Mouse (Mus musculus) MEL (cell line): ENCODE measurements around the gene Galnt6. TPM values are rescaled to one million over a fixed set of nuclear protein-coding genes. Genes with fewer than 3 reads are reported as not detected.

Experiments
- DNase-seq: peaks from one replicate; pipeline ENCODE4 v3.0.0; 2011; ENCODE audit warnings: low read depth, low spot score
- H3K27ac ChIP-seq: 2 replicates; pipeline ENCODE4 v1.5.1; 2012; ENCODE audit warnings: low read depth, mild to moderate bottlenecking, control low read depth, low read length, moderate library complexity; ENCODE audit not compliant: control insufficient read depth
- H3K27me3 ChIP-seq, 2 experiments: fragments of 150-350 bp in 1 of 2; sonication (generic) in 1 of 2; 2 replicates each; pipeline ENCODE4 v1.6.1; 2012; ENCODE audit warnings: low read length in 2 of 2, mild to moderate bottlenecking in 2 of 2, improper control_type of control experiment in 1 of 2, moderate library complexity in 1 of 2; ENCODE audit not compliant: insufficient read depth in 2 of 2, control insufficient read depth in 1 of 2
- H3K36me3 ChIP-seq, 2 experiments: 2 replicates each; pipeline ENCODE4 v1.6.1; 2012 to 2014; ENCODE audit warnings: low read length in 2 of 2, improper control_type of control experiment in 1 of 2, inconsistent platforms in 1 of 2, mild to moderate bottlenecking in 1 of 2; ENCODE audit not compliant: insufficient read depth in 2 of 2, control insufficient read depth in 1 of 2
- H3K4me1 ChIP-seq, 2 experiments: fragments of 150-350 bp in 1 of 2; sonication (generic) in 1 of 2; 2 replicates each; pipeline ENCODE4 v1.6.1; 2012; ENCODE audit warnings: low read length in 2 of 2, improper control_type of control experiment in 1 of 2, mild to moderate bottlenecking in 1 of 2; ENCODE audit not compliant: insufficient read depth in 2 of 2, control insufficient read depth in 1 of 2
- H3K4me3 ChIP-seq, 2 experiments: fragments of 150-350 bp in 1 of 2; sonication (generic) in 1 of 2; 2 replicates each; pipeline ENCODE4 v1.5.1; 2012; ENCODE audit warnings: low read depth in 2 of 2, low read length in 2 of 2, mild to moderate bottlenecking in 2 of 2, moderate library complexity in 2 of 2, control low read depth in 1 of 2, improper control_type of control experiment in 1 of 2; ENCODE audit not compliant: control insufficient read depth in 1 of 2, insufficient read depth in 1 of 2
- H3K79me2 ChIP-seq: 2 replicates; pipeline ENCODE4 v1.6.1; 2012; ENCODE audit warnings: mild to moderate bottlenecking, low read length, moderate library complexity; ENCODE audit not compliant: control insufficient read depth, poor library complexity, insufficient read depth
- H3K9ac ChIP-seq: 2 replicates; pipeline ENCODE4 v1.6.1; 2012; ENCODE audit warnings: low read depth, mild to moderate bottlenecking, control low read depth, low read length, moderate library complexity; ENCODE audit not compliant: control insufficient read depth, poor library complexity, severe bottlenecking
- H3K9me3 ChIP-seq: fragments of 150-350 bp; sonication (generic); replicated peaks from 2 replicates; pipeline ENCODE4 v1.6.1; 2012; ENCODE audit warnings: mild to moderate bottlenecking, low read length, improper control_type of control experiment, moderate library complexity; ENCODE audit not compliant: insufficient read depth
- CHD1 ChIP-seq: IDR thresholded peaks from 2 replicates; pipeline ENCODE4 v1.6.1; 2012; ENCODE audit warnings: low read depth, mild to moderate bottlenecking, inconsistent platforms, low read length, improper control_type of control experiment
- CHD2 ChIP-seq: IDR thresholded peaks from 2 replicates; pipeline ENCODE4 v1.6.1; 2011; ENCODE audit warnings: low read length, improper control_type of control experiment
- CTCF ChIP-seq, 3 experiments: IDR thresholded peaks in 2 of 3; conservative IDR thresholded peaks in 1 of 3; 2 replicates each; pipeline ENCODE4 v1.5.1; 2011 to 2012; ENCODE audit warnings: low read length in 3 of 3, low read depth in 2 of 3, mild to moderate bottlenecking in 2 of 3, improper control_type of control experiment in 1 of 3, inconsistent platforms in 1 of 3, mixed read lengths in 1 of 3, moderate library complexity in 1 of 3; ENCODE audit not compliant: control insufficient read depth in 1 of 3, insufficient read depth in 1 of 3, poor library complexity in 1 of 3, severe bottlenecking in 1 of 3
- E2F4 ChIP-seq: IDR thresholded peaks from 2 replicates; pipeline ENCODE4 v1.6.1; 2011; ENCODE audit warnings: low read depth, low read length, improper control_type of control experiment, borderline replicate concordance
- ELF1 ChIP-seq: IDR thresholded peaks from 2 replicates; pipeline ENCODE4 v1.6.1; 2014; ENCODE audit warnings: low read depth, mild to moderate bottlenecking, inconsistent platforms, low read length, improper control_type of control experiment, moderate library complexity
- EP300 ChIP-seq, 2 experiments: IDR thresholded peaks; 2 replicates each; pipeline ENCODE4 v1.6.1; 2011; ENCODE audit warnings: improper control_type of control experiment in 2 of 2, low read length in 2 of 2, low read depth in 1 of 2, mild to moderate bottlenecking in 1 of 2
- ETS1 ChIP-seq: IDR thresholded peaks from 2 replicates; pipeline ENCODE4 v1.6.1; 2012; ENCODE audit warnings: low read depth, mild to moderate bottlenecking, inconsistent platforms, low read length, improper control_type of control experiment, moderate library complexity
- GABPA ChIP-seq: IDR thresholded peaks from 2 replicates; pipeline ENCODE4 v1.6.1; 2012; ENCODE audit warnings: low read depth, mild to moderate bottlenecking, inconsistent platforms, low read length, improper control_type of control experiment, moderate library complexity
- GATA1 ChIP-seq: IDR thresholded peaks from 2 replicates; pipeline ENCODE4 v1.6.1; 2011; ENCODE audit warnings: low read depth, low read length, improper control_type of control experiment
- HCFC1 ChIP-seq: IDR thresholded peaks from 2 replicates; pipeline ENCODE4 v1.6.1; 2012; ENCODE audit warnings: low read depth, mild to moderate bottlenecking, inconsistent platforms, low read length, improper control_type of control experiment, moderate library complexity
- JUND ChIP-seq: IDR thresholded peaks from 2 replicates; pipeline ENCODE4 v1.6.1; 2011; ENCODE audit warnings: low read depth, mild to moderate bottlenecking, improper control_type of control experiment, low read length
- KAT2A ChIP-seq: conservative IDR thresholded peaks from 2 replicates; pipeline ENCODE4 v1.6.1; 2012; ENCODE audit warnings: low read depth, low read length, improper control_type of control experiment, inconsistent platforms
- MAFK ChIP-seq: IDR thresholded peaks from 2 replicates; pipeline ENCODE4 v1.6.1; 2011; ENCODE audit warnings: low read depth, mild to moderate bottlenecking, low read length, improper control_type of control experiment, borderline replicate concordance
- MAX ChIP-seq: IDR thresholded peaks from 2 replicates; pipeline ENCODE4 v1.6.1; 2011; ENCODE audit warnings: low read length, improper control_type of control experiment
- MAZ ChIP-seq: IDR thresholded peaks from 2 replicates; pipeline ENCODE4 v1.6.1; 2012; ENCODE audit warnings: low read depth, mild to moderate bottlenecking, inconsistent platforms, low read length, improper control_type of control experiment
- MEF2A ChIP-seq: IDR thresholded peaks from 2 replicates; pipeline ENCODE4 v1.6.1; 2014; ENCODE audit warnings: low read depth, mild to moderate bottlenecking, inconsistent platforms, low read length, improper control_type of control experiment; ENCODE audit not compliant: poor library complexity, insufficient replicate concordance, severe bottlenecking; ENCODE audit errors: extremely low read depth
- MXI1 ChIP-seq: IDR thresholded peaks from 2 replicates; pipeline ENCODE4 v1.6.1; 2011; ENCODE audit warnings: mild to moderate bottlenecking, low read depth, low read length, improper control_type of control experiment
- MYB ChIP-seq: IDR thresholded peaks from 2 replicates; pipeline ENCODE4 v1.6.1; 2011; ENCODE audit warnings: mild to moderate bottlenecking, low read depth, low read length, improper control_type of control experiment
- MYC ChIP-seq: IDR thresholded peaks from 2 replicates; pipeline ENCODE4 v1.6.1; 2011; ENCODE audit warnings: low read depth, mild to moderate bottlenecking, low read length, improper control_type of control experiment, moderate library complexity
- NELFE ChIP-seq: IDR thresholded peaks from 2 replicates; pipeline ENCODE4 v1.6.1; 2011; ENCODE audit warnings: low read depth, low read length, improper control_type of control experiment
- NRF1 ChIP-seq: IDR thresholded peaks from 2 replicates; pipeline ENCODE4 v1.6.1; 2014; ENCODE audit warnings: low read depth, mild to moderate bottlenecking, inconsistent platforms, low read length, improper control_type of control experiment, moderate library complexity; ENCODE audit not compliant: poor library complexity, insufficient read depth, severe bottlenecking
- POLR2A ChIP-seq, 2 experiments: IDR thresholded peaks; 2 replicates each; pipeline ENCODE4 v1.6.1; 2011 to 2012; ENCODE audit warnings: low read length in 2 of 2, mild to moderate bottlenecking in 2 of 2, control low read depth in 1 of 2, improper control_type of control experiment in 1 of 2, low read depth in 1 of 2, moderate library complexity in 1 of 2; ENCODE audit not compliant: control insufficient read depth in 1 of 2, insufficient read depth in 1 of 2, poor library complexity in 1 of 2
- POLR2AphosphoS2 ChIP-seq: IDR thresholded peaks from 2 replicates; pipeline ENCODE4 v1.6.1; 2011; ENCODE audit warnings: low read length, improper control_type of control experiment
- POLR2AphosphoS5 ChIP-seq: IDR thresholded peaks from 2 replicates; pipeline ENCODE4 v1.6.1; 2012; ENCODE audit warnings: low read depth, borderline replicate concordance, mild to moderate bottlenecking, inconsistent platforms, low read length, moderate library complexity, mixed read lengths
- RCOR1 ChIP-seq: IDR thresholded peaks from 2 replicates; pipeline ENCODE4 v1.6.1; 2012; ENCODE audit warnings: low read depth, mild to moderate bottlenecking, inconsistent platforms, low read length, improper control_type of control experiment
- SIN3A ChIP-seq: IDR thresholded peaks from 2 replicates; pipeline ENCODE4 v1.6.1; 2012; ENCODE audit warnings: low read length, improper control_type of control experiment, inconsistent platforms
- SMC3 ChIP-seq: IDR thresholded peaks from 2 replicates; pipeline ENCODE4 v1.6.1; 2011; ENCODE audit warnings: low read depth, low read length, improper control_type of control experiment
- TAL1 ChIP-seq: IDR thresholded peaks from 2 replicates; pipeline ENCODE4 v1.6.1; 2012; ENCODE audit warnings: mild to moderate bottlenecking, inconsistent platforms, low read length, moderate library complexity, mixed read lengths
- TBP ChIP-seq: IDR thresholded peaks from 2 replicates; pipeline ENCODE4 v1.8.0; 2011; ENCODE audit warnings: low read depth, low read length, improper control_type of control experiment
- TCF12 ChIP-seq: IDR thresholded peaks from 2 replicates; pipeline ENCODE4 v1.6.1; 2014; ENCODE audit warnings: low read depth, mild to moderate bottlenecking, inconsistent platforms, low read length, improper control_type of control experiment, moderate library complexity
- UBTF ChIP-seq: IDR thresholded peaks from 2 replicates; pipeline ENCODE4 v1.6.1; 2012; ENCODE audit warnings: low read depth, mild to moderate bottlenecking, inconsistent platforms, low read length, improper control_type of control experiment, moderate library complexity, borderline replicate concordance; ENCODE audit not compliant: insufficient read depth
- USF1 ChIP-seq: IDR thresholded peaks from 2 replicates; pipeline ENCODE4 v1.6.1; 2014; ENCODE audit warnings: low read depth, mild to moderate bottlenecking, inconsistent platforms, low read length, improper control_type of control experiment, moderate library complexity
- USF2 ChIP-seq, 2 experiments: IDR thresholded peaks; 2 replicates each; pipeline ENCODE4 v1.6.1; 2011 to 2012; ENCODE audit warnings: improper control_type of control experiment in 2 of 2, low read length in 2 of 2, borderline replicate concordance in 1 of 2, inconsistent platforms in 1 of 2, low read depth in 1 of 2, mild to moderate bottlenecking in 1 of 2; ENCODE audit not compliant: insufficient read depth in 1 of 2
- ZC3H11A ChIP-seq: IDR thresholded peaks from 2 replicates; pipeline ENCODE4 v1.6.1; 2012; ENCODE audit warnings: low read depth, mild to moderate bottlenecking, inconsistent platforms, low read length, improper control_type of control experiment
- ZKSCAN1 ChIP-seq: IDR thresholded peaks from 2 replicates; pipeline ENCODE4 v1.6.1; 2012; ENCODE audit warnings: low read depth, mild to moderate bottlenecking, inconsistent platforms, low read length, improper control_type of control experiment, moderate library complexity
- ZMIZ1 ChIP-seq: IDR thresholded peaks from 2 replicates; pipeline ENCODE4 v1.6.1; 2012; ENCODE audit warnings: low read depth, mild to moderate bottlenecking, inconsistent platforms, low read length, improper control_type of control experiment, moderate library complexity
- polyA plus RNA-seq, 2 experiments: library from polyadenylated mRNA; stranded (reverse) in 1 of 2; unstranded in 1 of 2; fragments of >175 nt in 1 of 2; fragments of >200 nt in 1 of 2; gene quantifications; 2 replicates each; pipeline versions ENCODE4 v1.2.1 to v1.2.4; 2012; ENCODE audit warnings: low replicate concordance in 2 of 2, low read depth in 1 of 2; ENCODE audit not compliant: insufficient read length in 2 of 2, insufficient read depth in 1 of 2, missing spikeins in 1 of 2
- total RNA-seq: library from RNA; depleted of rRNA; stranded (reverse); fragments of 300-350 nt; gene quantifications from 2 replicates; pipeline ENCODE4 v1.2.3, GENCODE M21; 2012

Galnt6 gene
- total and polyA plus RNA-seq, 3 experiments, result 16.1 to 17.0 TPM; not detected in 1

- H3K9ac ChIP-seq, result peak overlapping the region; percentile 77
- H3K4me1 ChIP-seq, result peaks cover 23 to 35% of the 10 kb centered on the region in 2 experiments
- peak overlapping the region; percentile 67 to 71 for H3K4me3 ChIP-seq
- peak; percentile 57; the same call in 1 of the 2 replicates for TF ChIP-seq KAT2A
- peak; percentile 75; the same call in 1 of the 2 replicates for TF ChIP-seq MAFK
- TF ChIP-seq POLR2AphosphoS2, result peak; percentile 93
- peak; percentile 66; the same call in 1 of the 2 replicates for TF ChIP-seq ZMIZ1
- TF ChIP-seq MAZ, result peak; percentile 68; the same call in 1 of the 2 replicates
- no peak for TF ChIP-seq ZC3H11A
- no peak; the same call in 1 of the 2 replicates for TF ChIP-seq CHD2
- peak; percentile 93 for TF ChIP-seq SIN3A
- TF ChIP-seq MAX, result peak; percentile 95
- peak; percentile 70 for TF ChIP-seq HCFC1
- peak; percentile 97 for TF ChIP-seq ETS1
- peak in 1 of 2 experiments; percentile 54; a peak in 1 of 4 replicates for TF ChIP-seq POLR2A (IDR thresholded peaks at IDR 0.05; ENCODE audit: control insufficient read depth in 1 of 2, insufficient read depth in 1 of 2, low read depth in 1 of 2, low read length in 2 of 2, poor library complexity in 1 of 2)
- no peak; a peak in 1 of 6 replicates for TF ChIP-seq CTCF (IDR thresholded peaks at IDR 0.05 in 2 of 3, conservative IDR thresholded peaks at IDR 0.05 in 1 of 3; ENCODE audit: control insufficient read depth in 1 of 3, insufficient read depth in 1 of 3, low read depth in 2 of 3, low read length in 3 of 3, poor library complexity in 1 of 3, severe bottlenecking in 1 of 3)
- TF ChIP-seq SMC3, result peak; percentile 15; the same call in 1 of the 2 replicates
- TF ChIP-seq TCF12, result peak; percentile 100
- TF ChIP-seq ELF1, result peak; percentile 42; the same call in 1 of the 2 replicates
- peak; percentile 96 for TF ChIP-seq TAL1
- TF ChIP-seq MEF2A, result 0 out of 2 replicates have a peak, but pooled peaks have one; percentile 56
- no peak for TF ChIP-seq POLR2AphosphoS5
- TF ChIP-seq NRF1, result peak; percentile 36; the same call in 1 of the 2 replicates
- TF ChIP-seq GATA1, result peak; percentile 99
- TF ChIP-seq E2F4, result no peak
- TF ChIP-seq USF1, result 0 out of 2 replicates have a peak, but pooled peaks have one; percentile 36
- peak; percentile 86 for TF ChIP-seq RCOR1
- TF ChIP-seq MYC, result peak; percentile 95
- TF ChIP-seq TBP, result peak; percentile 42; the same call in 1 of the 2 replicates
- TF ChIP-seq GABPA, result no peak
- peak; percentile 98 for TF ChIP-seq MYB
- TF ChIP-seq JUND, result 0 out of 2 replicates have a peak, but pooled peaks have one; percentile 62
- no peak for TF ChIP-seq CHD1
- peak; percentile 71; the same call in 1 of the 2 replicates for TF ChIP-seq UBTF
- TF ChIP-seq MXI1, result peak; percentile 87
- TF ChIP-seq EP300 (IDR thresholded peaks at IDR 0.05; ENCODE audit: low read depth in 1 of 2, low read length in 2 of 2), result peak; percentile 99 to 100
- TF ChIP-seq ZKSCAN1, result no peak
- no peak for TF ChIP-seq USF2 (IDR thresholded peaks at IDR 0.05; ENCODE audit: borderline replicate concordance in 1 of 2, insufficient read depth in 1 of 2, low read depth in 1 of 2, low read length in 2 of 2)
- TF ChIP-seq NELFE, result peak; percentile 54; the same call in 1 of the 2 replicates
Measured at GRCm38 (mm10) chr15:100685849-100686248, 43.3 kb downstream of the Galnt6 start.

More at GRCm38 (mm10) chr15:100685849-100686248, 43.3 kb downstream of the Galnt6 start:
- no peaks in the 10 kb centered on the region for H3K9me3 ChIP-seq
- DNase-seq, result peak; percentile 91
- H3K36me3 ChIP-seq, result peaks cover 0 to 26% of the 10 kb centered on the region in 2 experiments; a peak in 2 of 4 replicates
- no peaks in the 10 kb centered on the region for H3K27me3 ChIP-seq
- H3K27ac ChIP-seq, result peak overlapping the region; percentile 92
- peaks cover 6% of the 10 kb centered on the region for H3K79me2 ChIP-seq
